Mouse (Mus musculus) sigmoid colon, adult 10 weeks (tissue): ENCODE measurements around the gene Klrd1. TPM values are rescaled to one million over a fixed set of nuclear protein-coding genes. Genes with fewer than 3 reads are reported as not detected.

ENCODE experiments used
- polyA plus RNA-seq: library from polyadenylated mRNA; stranded (reverse); fragments of 350-450 nt; fragmentation: Illumina TruSeq; extraction: RNeasy Lipid Tissue Mini Kit (QIAGEN cat#74804); gene quantifications from one replicate; pipeline ENCODE4 v1.2.3, GENCODE M21; 2014; ENCODE audit warnings: low read depth, low replicate concordance

The Klrd1 gene
- 14.2 TPM for polyA plus RNA-seq

DNA sequence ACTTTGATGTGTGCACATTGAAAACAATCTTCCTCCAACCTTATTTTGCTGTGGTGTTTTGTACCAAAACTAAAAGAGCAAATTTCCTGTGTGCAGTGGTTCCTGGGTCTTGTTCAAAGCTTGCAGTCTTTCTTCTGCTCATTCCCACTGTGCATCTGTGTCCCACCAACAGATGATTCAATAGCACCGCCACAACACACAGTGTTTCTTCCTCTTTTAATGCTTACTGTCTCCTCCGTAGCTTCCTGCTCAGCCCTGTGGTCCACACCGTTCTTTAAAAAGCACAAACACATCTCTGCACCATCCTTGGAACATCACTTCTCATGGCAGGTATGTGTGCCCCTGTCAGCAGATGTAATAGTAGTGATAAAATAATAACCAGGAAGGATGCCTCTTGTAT lies at the start of gene Klrd1:
Klrd1 (plus strand) TSS at position 275 of the 400 bp plus-strand sequence.

DNA sequence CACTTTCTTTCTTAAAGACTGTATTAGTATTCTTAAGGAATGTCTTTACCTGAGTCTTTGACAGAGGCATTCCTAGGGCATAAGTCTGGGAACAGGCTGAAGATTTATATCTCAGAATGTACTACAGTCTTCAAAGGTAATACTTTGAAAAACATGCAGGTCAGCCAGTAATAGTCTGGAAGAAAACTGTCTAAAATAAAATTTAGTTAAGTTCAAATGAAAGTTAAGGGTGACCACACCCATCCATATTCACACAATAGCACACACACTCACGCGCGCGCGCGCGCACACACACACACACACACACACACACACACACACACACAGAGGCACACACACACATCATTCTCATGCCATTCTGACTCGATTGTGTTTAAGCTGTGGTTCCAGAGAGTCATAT lies 14.0 kb upstream of the Klrd1 start, which contains the start of gene Klre1:
Klre1 (plus strand) TSS at position 301 of the 400 bp plus-strand sequence.

DNA sequence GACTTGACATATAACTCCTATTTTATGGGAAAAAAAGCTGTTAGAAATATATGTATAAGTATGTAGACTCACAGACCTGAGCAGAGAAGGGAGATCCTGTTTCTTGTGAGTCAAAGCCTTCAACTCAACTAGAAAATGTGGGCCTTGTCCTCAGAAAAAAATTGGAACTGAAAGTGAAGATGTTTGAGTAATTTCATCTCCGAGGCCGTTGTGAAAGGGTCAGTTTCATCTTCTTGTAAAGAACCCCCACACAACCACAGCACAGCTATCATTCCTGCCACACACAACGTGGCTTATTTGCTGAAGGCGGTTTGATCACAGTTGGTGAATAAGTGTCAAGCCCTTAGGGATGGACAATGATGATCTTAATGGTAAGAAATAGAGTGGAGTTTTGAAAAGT lies 32.2 kb downstream of the Klrd1 start, which contains the start of gene Klrk1:
Klrk1 (minus strand) TSS at position 130 of the 400 bp plus-strand sequence.

DNA sequence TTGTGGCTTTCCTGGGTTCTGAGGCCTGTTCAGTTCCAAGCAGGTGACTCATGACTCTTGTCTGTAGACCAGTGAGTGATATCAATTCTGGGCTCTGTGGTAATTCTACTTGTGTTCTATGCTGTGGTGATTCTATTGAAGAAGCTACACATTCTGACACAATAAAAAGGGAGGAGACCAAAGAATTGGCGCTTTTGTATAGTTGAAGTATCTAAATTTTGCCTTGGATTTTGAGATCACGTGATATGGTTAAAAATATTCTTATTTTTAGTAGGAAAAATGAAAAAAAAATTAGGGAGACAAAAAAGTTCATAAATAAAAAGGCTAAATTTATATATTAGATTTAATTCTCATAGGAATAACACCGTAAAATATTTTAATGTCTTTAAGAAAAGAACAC lies 51.7 kb downstream of the Klrd1 start, which contains the start of gene Klrc3:
Klrc3 (minus strand) TSS at position 101 of the 400 bp plus-strand sequence.

Other genes starting within 250 kb of the Klrd1 start
- 5.8 TPM for gene Clec12a, start 249.1 kb upstream of the Klrd1 start, polyA plus RNA-seq
- gene Clec12b, start 205.9 kb upstream of the Klrd1 start, polyA plus RNA-seq: 0.57 TPM
- 3.5 TPM for gene Clec1b, start 194.5 kb upstream of the Klrd1 start, polyA plus RNA-seq
- 5.8 TPM for gene Clec9a, start 182.9 kb upstream of the Klrd1 start, polyA plus RNA-seq
- gene Clec1a, start 139.8 kb upstream of the Klrd1 start, polyA plus RNA-seq: 3.8 TPM
- gene Olr1, start 84.6 kb upstream of the Klrd1 start, polyA plus RNA-seq: 0.22 TPM
- not detected for gene Tmem52b, start 79.2 kb upstream of the Klrd1 start, polyA plus RNA-seq
- gene Gabarapl1, start 58.6 kb upstream of the Klrd1 start, polyA plus RNA-seq: 15.6 TPM
- gene Klre1, start 13.9 kb upstream of the Klrd1 start, polyA plus RNA-seq: 1.7 TPM
- 4.1 TPM for gene Klrk1, start 32.1 kb downstream of the Klrd1 start, polyA plus RNA-seq
- not detected for gene Klrc3, start 51.6 kb downstream of the Klrd1 start, polyA plus RNA-seq
- gene Klrc2, start 68.9 kb downstream of the Klrd1 start, polyA plus RNA-seq: 1.3 TPM
- 1.9 TPM for gene Klrc1, start 87.2 kb downstream of the Klrd1 start, polyA plus RNA-seq
- 2.4 TPM for gene Klri1, start 125.3 kb downstream of the Klrd1 start, polyA plus RNA-seq
- 0.85 TPM for gene Klri2, start 148.7 kb downstream of the Klrd1 start, polyA plus RNA-seq
- not detected for gene Gm156, start 192.5 kb downstream of the Klrd1 start, polyA plus RNA-seq